Mouse (Mus musculus): ENCODE results near the gene Mpo.

The Mpo gene

DNA sequence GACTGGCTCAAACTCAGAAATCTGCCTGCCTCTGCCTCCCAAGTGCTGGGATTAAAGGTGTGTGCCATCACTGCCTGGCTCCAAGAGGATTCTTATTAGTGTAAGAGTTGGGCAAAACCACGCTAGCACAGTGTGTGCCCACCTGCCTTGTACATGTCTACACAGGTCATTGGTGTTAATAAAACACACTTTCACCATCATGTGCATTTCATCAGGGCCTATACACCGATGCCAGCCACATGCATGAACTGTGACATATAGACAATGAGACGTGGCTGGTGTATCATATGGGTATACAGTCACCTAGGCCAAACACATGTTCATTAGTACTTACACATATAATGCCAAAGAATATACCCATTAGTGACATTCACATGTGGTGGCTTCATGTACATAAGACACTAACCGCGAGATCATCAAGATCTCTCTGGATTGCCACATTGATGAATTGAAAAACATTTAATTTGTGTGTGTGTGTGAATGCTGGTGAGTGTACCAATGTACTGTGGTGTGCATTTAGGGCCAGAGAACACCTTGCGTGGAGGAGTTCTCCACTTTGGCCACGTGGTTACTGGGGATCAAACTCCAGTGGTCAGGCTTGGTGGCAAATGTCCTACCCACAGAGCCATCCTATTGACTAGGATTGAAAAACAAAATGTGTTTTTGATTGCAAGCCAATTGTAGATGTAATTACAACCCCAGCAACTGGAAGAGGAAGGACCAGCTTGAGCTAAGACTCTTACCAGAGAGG lies 35.0 kb upstream of the Mpo start:
- DNase-seq = no peak

GRCm38 (mm10) chr11:87758957-87759608 lies 34.3 kb upstream of the Mpo start:
- no peak for DNase-seq

GRCm38 (mm10) chr11:87759609-87760005 lies 33.8 kb upstream of the Mpo start:
- DNase-seq = peak; percentile 29

- DNase-seq = peak; percentile 68
These were observed 32.9 kb upstream of the Mpo start, which contains the start of gene Tspoap1 for GRCm38 (mm10) chr11:87760301-87761081. Gene Tspoap1 (plus strand): TSS chr11:87760541.

- DNase-seq = peak; percentile 51
These were observed 32.1 kb upstream of the Mpo start for GRCm38 (mm10) chr11:87761181-87761721.

DNA sequence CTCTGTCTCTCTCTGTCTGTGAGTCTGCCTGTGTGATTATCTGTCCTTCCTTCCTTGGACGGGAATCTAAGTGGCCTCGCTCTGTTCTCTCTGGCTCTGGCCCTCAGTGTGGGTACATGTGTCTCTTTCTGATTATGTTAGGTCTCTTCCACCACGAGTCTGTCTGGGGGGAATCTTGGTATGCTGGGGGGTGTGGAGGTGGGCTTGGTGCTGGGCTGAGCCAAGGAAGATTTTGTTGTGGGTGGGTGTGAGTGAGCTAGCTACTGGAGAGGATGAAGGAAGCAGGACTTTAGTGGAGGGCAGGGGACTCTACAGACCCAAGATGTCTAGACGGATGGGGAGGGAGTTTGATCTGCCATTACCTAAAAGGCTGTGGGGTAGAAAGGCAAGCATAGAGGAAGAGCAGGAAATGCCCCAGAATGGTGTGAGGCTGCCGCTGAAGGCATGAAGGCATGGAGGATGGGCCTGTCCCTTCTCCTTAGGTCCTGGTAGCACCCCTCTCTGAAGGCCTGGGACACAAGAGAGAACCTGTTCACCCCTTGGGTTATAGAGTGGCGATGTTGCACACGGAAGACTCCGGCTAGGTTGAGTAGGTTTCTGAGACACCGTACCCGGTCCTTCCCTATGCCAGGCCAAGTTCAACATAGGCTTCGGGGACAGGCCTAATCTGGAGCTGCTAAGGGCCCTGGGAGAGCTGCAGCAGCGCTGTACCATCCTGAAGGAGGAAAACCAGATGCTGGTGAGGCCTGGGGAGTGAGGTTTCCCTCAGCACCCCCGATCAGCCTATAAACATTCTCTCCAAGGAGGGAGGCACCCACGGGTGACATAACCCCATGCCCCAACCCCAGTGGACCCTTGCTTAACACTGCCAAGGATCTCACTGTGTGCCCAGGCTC lies 31.3 kb upstream of the Mpo start:
- DNase-seq = peak; percentile 47

DNA sequence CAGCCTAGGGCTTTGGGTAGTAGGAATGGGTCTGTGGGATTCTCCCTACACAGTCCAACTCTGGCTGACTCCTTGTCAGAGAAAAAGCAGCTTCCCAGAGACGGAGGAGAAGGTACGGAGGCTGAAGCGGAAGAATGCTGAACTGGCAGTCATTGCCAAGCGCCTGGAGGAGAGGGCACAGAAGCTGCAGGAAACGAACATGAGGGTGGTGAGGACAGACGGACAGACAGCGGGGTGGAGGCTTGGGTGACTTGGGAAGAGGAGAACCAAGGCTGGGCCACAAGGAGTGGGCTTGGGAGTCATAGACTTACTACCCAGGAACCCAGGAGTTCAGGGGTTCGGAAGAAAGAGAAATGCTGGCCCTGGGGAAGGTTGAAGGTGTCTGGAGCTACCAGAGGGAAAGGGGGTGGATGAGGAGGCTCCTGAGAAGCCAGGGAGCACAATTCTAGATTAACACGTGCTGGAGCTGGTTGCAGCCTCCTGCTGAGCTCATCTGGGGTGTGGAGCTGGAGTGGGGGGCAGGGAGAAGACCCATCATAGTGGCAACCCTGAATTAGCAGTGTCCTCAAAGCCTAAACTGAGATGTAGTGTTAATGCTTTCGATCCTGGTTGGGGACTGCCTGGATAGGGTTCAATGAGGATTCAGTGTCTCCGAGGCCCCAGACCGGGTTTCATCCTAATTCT lies 30.5 kb upstream of the Mpo start:
- DNase-seq = no peak

- DNase-seq = peak; percentile 81
These were observed 29.8 kb upstream of the Mpo start for GRCm38 (mm10) chr11:87763511-87763987.

GRCm38 (mm10) chr11:87763988-87764876 lies 29.1 kb upstream of the Mpo start:
- DNase-seq = peak; percentile 71

- no peak for DNase-seq
These were observed 24.6 kb upstream of the Mpo start for GRCm38 (mm10) chr11:87768745-87769144.

DNA sequence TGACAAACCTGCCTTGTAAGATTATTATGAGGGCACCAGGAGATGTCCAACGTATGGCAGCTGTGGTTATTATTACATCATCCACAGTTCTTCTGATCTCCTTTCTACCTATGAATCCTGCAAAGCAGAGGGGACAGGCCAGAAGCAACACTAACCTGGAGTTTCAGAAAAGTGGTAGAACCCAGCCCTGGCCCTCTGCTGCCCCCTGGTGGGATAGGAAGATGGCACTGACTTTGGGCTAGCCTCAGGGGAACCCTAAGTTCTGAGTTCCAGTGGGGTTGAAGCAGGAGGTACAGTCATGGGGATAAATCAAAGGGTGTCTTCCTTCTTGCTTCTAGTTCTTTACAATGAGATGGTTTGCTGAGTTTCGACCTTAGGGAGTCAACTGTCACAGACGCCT lies 22.4 kb upstream of the Mpo start:
- peak; percentile 79 for DNase-seq

DNA sequence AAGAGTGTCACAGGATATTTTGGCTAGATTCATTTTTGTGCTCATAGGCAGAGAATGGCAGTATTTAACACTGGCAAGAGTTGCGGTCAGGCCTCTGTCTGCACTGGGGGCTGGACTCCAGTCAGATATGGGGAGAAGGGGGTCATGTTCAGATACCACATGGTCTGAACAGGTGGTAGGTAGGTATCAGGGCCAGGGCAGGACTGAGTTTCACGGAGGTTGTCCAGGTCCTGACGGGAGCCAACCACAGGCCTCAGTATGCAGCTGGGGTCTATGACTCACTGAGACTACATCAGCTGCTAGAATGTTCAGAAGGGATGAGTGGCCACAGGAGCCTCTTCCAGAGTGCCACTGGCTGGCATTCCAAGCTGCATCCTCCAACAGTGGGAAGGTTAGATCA lies 21.0 kb upstream of the Mpo start:
- no peak for DNase-seq

DNA sequence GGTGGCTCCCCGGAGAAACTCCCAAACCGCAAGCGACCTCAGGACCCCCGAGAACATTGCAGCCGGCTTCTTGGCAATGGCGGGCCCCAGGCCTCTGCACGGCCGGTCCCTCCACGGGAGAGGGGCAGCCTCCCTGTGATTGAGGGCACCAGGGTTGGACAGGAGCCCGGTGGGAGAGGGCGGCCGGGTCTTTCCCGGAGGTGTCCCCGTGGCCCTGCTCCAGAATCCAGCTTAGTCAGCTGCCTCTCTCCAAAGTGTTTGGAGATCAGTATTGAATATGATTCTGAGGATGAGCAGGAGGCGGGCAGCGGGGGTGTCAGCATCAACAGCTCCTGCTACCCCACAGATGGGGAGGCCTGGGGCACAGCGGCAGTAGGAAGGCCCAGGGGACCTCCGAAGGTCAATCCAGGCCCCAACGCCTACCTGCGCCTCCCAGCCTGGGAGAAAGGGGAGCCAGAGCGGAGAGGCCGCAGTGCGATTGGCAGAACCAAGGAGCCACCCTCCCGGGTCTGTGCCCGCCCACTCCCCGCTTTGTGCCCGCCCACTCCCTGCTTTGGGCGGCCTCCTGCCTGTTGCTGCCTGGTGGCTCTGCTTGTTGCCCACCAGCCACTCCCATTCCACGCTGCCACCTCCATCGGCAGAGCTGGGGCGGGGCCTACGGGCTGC lies 15.1 kb upstream of the Mpo start:
- DNase-seq = peak; percentile 84

DNA sequence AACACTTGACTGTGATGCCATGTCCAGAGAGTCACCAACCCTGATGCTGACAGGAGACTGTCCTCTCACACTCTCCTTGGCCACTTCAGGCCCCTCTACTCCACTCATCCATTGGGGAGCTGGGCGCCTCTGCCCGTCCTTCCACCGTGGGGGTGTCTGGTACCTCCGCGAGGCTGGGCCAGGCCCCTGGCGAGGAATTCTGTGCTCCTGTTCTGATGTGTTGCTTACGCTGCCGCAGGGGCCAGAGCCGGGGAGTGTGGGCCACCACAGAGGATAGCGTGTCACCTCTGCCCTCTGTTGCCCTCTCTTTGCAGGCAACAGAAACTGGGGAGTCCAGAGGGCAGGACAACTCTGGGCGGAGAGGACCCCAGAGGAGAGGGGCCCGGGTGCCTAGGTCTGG lies 14.5 kb upstream of the Mpo start:
- DNase-seq = no peak

DNA sequence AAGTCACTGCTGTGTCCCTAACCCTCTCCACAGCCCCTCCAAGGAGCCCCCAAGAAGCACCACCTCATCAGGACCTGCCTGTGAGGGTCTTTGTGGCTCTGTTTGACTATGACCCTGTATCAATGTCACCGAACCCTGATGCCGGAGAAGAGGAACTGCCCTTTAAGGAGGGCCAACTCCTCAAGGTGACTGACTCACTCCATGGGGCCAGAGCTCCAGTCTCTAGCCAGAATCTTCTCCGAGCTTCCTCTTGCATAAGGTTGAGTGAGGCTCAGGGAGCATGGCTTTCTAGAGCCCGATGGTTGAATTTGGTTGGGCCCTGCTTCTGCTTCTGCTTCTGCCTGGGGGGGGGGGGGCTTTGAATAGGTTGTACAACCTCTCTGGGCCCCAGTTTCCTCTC lies 14.0 kb upstream of the Mpo start:
- no peak for DNase-seq

GRCm38 (mm10) chr11:87780130-87780529 lies 13.3 kb upstream of the Mpo start:
- DNase-seq = peak; percentile 18

DNA sequence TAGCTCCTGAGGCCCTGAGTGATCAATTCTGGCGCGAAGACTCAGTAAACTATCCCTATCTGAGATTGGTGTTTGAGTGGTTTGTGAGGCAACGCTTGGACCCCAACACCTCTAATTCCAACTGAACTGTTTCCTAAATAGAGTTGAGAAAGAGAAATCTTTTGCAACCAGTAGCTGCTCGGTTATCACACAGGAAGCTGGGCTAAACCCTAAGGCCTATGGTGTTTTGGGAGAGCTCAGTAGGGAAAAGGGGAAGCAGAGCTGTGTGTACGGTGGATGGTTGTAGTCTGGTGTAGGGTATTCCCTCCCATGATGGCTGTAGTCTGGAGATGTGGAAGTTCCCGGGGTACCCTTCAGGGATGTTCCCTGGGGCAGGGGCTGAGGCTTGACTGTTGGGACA lies 3.3 kb upstream of the Mpo start:
- DNase-seq = no peak

DNA sequence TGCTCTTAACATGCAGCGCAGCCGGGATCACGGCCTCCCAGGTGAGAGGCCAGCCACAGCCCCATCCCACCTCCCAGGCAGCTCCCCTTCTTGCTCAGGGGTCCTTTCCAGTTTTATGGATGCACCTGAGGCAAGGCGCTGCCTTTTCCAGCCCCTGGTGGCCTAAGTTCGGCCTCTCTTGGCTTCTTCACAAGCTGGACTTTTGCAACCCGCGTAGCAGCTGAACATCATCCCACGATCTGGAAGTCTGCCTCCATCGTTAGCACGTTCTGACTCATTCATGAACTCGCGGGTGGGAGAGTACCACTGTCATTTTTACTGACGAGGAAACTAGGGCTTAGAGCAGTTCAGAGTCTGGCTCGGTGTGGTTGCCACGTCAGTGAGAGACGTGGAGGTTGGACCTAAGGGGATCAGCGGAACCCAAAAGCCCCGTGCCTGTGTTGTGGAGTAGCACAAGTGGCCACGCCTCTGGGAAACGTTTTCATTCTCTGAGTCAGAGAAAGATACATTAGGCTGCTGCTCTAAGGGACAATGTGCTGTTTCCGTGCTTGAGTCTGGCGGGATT lies 8.4 kb downstream of the Mpo start:
- no peak for DNase-seq

GRCm38 (mm10) chr11:87802621-87803020 lies 9.2 kb downstream of the Mpo start:
- DNase-seq = no peak

- DNase-seq = no peak
These were observed 12.1 kb downstream of the Mpo start for GRCm38 (mm10) chr11:87805448-87805847.

Data from cerebellum, adult 8-10 months (tissue).